Mouse (Mus musculus) ovary, adult 10 weeks (tissue): ENCODE results near the gene H2-DMa. TPM values are rescaled to one million over a fixed set of nuclear protein-coding genes. Genes with fewer than 3 reads are reported as not detected.

ENCODE experiments used
- polyA plus RNA-seq: library from polyadenylated mRNA; stranded (reverse); fragments of 350-450 nt; fragmentation: Illumina TruSeq; extraction: RNeasy Lipid Tissue Mini Kit (QIAGEN cat#74804); gene quantifications from one replicate; pipeline ENCODE4 v1.2.3, GENCODE M21; 2014

H2-DMa gene
- polyA plus RNA-seq: not detected

GRCm38 (mm10) chr17:34119249-34120179 is at the start of gene H2-DMa:
Gene H2-DMa (plus strand): TSS chr17:34119541.

DNA sequence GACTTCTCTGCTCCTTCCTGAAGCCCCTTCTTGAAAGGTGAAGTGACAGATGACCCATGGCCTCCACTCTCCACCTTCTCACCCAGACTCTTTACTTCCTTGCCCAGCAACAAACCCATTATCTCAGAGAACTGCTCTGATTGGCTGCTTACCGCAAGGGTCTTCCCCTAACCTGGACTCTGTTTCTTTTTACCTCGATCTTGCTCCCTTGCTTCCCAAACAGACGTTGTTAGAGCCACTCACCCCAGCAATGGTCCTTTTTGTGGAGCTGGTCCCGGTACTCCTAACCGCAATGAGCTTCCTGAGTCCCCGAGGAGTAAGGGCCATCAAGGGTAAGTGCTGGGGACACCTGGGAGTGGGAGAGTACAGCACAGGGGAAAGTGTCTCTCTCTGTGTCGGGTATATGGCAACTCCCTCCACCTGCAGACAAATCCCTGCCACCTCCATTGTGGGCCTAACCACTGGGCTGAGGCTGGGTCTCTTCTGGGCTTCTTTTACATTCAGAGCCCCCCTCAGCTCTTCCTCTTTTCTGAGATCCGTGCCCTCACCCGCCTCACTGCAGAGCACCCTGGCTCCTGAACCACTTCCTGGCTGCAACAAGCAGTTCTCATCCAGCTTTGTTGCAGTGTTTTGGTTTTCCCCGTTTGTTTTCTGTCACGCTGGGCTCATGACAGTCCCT is 27.0 kb upstream of the H2-DMa start, which contains the start of gene H2-Oa:
Gene H2-Oa (plus strand): TSS at position 144 of the 679 bp plus-strand sequence.

GRCm38 (mm10) chr17:34122188-34122984 is 3.0 kb downstream of the H2-DMa start, which contains the start of gene Brd2:
Gene Brd2 (minus strand): TSS chr17:34122634.

DNA sequence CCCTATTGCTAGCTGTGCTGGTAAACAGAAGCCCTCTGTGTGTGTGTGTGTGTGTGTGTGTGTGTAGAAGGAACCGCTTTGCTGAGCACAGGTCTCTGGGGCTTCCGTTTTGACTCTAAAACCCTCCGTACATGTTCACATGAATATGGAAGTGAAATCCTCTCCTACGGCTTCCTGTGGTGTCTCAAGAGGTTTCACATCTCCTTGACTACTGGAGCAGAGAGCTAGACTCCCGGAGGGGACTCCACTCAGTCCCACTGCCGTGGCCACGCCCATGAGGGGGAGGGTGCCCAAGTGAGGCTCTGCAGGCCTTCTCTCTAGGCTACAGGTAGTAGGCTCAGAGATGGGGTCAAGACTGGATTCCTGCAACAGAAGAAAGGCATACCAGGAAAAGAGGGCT is 23.7 kb downstream of the H2-DMa start, which contains the start of gene H2-DMb2:
Gene H2-DMb2 (plus strand): TSS at position 275 of the 400 bp plus-strand sequence.

DNA sequence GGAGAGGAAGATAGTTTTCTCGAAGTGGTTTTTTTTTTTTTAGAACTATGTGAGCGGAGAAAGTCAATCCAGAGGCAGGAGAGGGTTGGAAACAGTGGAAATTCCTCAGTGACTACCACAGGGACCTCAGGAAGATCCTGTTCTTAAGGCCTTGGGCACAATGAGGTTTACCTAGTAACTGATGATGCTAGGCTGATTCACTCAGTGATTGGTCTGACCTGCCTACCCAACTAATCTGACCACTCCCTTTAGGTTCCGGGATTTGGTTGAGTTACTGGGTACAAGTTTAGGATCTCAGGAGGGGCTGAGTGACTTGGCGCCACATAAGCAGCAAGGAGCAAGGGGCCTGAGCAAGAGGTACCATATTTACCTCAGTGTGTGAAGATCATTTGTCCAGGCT is 33.6 kb downstream of the H2-DMa start, which contains the start of gene H2-DMb1:
Gene H2-DMb1 (plus strand): TSS at position 150 of the 400 bp plus-strand sequence.

DNA sequence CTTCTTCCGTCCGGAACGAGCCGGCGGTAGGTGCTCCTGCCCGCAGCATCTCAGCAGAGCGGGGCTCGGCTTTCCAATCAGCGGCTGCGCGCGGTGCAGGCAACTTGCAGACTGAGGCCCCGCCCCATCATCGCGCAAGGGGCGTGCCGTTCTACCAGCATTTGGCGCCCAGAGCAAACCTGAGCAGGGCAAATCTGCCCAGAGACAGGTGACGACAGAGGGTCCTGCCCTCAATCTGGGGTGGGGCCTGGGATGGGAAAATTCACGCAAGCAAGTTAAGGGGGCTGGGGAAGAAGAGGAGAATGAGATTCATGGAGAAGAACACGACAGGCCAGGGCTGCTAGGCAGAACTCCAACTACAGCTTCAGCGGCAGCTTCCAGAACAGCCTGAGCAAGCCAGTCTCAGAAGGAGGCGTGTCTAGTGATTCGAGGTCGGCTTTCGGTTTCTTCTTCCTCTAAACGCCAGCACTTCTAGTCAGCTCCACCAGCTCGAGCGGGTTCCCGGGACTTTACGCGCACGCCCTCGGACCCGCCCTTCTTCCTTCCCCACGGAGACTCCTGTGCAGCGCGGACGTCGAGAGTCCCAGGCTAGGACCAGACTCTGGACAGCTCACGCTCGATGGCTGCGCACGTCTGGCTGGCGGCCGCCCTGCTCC is 68.0 kb downstream of the H2-DMa start, which contains the start of the genes Tap1 and Psmb9:
Gene Tap1 (plus strand): TSS at position 293 of the 656 bp plus-strand sequence.
Gene Psmb9 (minus strand): TSS at position 504 of the 656 bp plus-strand sequence.

Other genes with a start within 250 kb of the H2-DMa start
- gene Gm7029, start 245.7 kb upstream of the H2-DMa start, polyA plus RNA-seq: not detected
- 4.2 TPM for gene Kifc1, start 228.9 kb upstream of the H2-DMa start, polyA plus RNA-seq
- not detected for gene Platr17, start 214.4 kb upstream of the H2-DMa start, polyA plus RNA-seq
- 6.0 TPM for gene Daxx, start 210.1 kb upstream of the H2-DMa start, polyA plus RNA-seq
- gene Tapbp, start 203.6 kb upstream of the H2-DMa start, polyA plus RNA-seq: 33.7 TPM
- 1.7 TPM for gene Zbtb22, start 203.6 kb upstream of the H2-DMa start, polyA plus RNA-seq
- gene Rgl2, start 190.0 kb upstream of the H2-DMa start, polyA plus RNA-seq: 1.9 TPM
- gene Pfdn6, start 179.2 kb upstream of the H2-DMa start, polyA plus RNA-seq: 15.3 TPM
- 0.74 TPM for gene Wdr46, start 178.9 kb upstream of the H2-DMa start, polyA plus RNA-seq
- gene B3galt4, start 168.1 kb upstream of the H2-DMa start, polyA plus RNA-seq: 0.29 TPM
- 3.7 TPM for gene Vps52, start 163.7 kb upstream of the H2-DMa start, polyA plus RNA-seq
- 24.9 TPM for gene Rps18, start 163.5 kb upstream of the H2-DMa start, polyA plus RNA-seq
- gene H2-K1, start 119.2 kb upstream of the H2-DMa start, polyA plus RNA-seq: 77.3 TPM
- 1.5 TPM for gene Ring1, start 94.9 kb upstream of the H2-DMa start, polyA plus RNA-seq
- not detected for gene H2-Ke6, start 91.5 kb upstream of the H2-DMa start, polyA plus RNA-seq
- gene Slc39a7, start 87.9 kb upstream of the H2-DMa start, polyA plus RNA-seq: 1.2 TPM
- 1.2 TPM for gene Rxrb, start 87.7 kb upstream of the H2-DMa start, polyA plus RNA-seq
- gene Col11a2, start 80.1 kb upstream of the H2-DMa start, polyA plus RNA-seq: not detected
- gene H2-Oa, start 27.2 kb upstream of the H2-DMa start, polyA plus RNA-seq: not detected
- 266 TPM for gene Brd2, start 3.1 kb downstream of the H2-DMa start, polyA plus RNA-seq
- gene H2-DMb2, start 23.8 kb downstream of the H2-DMa start, polyA plus RNA-seq: 1.1 TPM
- 5.0 TPM for gene H2-DMb1, start 33.5 kb downstream of the H2-DMa start, polyA plus RNA-seq
- 2.4 TPM for gene Tap1, start 68.0 kb downstream of the H2-DMa start, polyA plus RNA-seq
- gene Psmb9, start 68.2 kb downstream of the H2-DMa start, polyA plus RNA-seq: 2.2 TPM
- gene Psmb8, start 78.2 kb downstream of the H2-DMa start, polyA plus RNA-seq: 0.83 TPM
- gene Tap2, start 84.0 kb downstream of the H2-DMa start, polyA plus RNA-seq: not detected
- gene H2-Ob, start 119.4 kb downstream of the H2-DMa start, polyA plus RNA-seq: 3.7 TPM
- gene H2-Ab1, start 138.1 kb downstream of the H2-DMa start, polyA plus RNA-seq: 33.0 TPM
- 106 TPM for gene H2-Aa, start 168.3 kb downstream of the H2-DMa start, polyA plus RNA-seq
- gene H2-Eb1, start 186.3 kb downstream of the H2-DMa start, polyA plus RNA-seq: 4.0 TPM
- gene H2-Eb2, start 206.1 kb downstream of the H2-DMa start, polyA plus RNA-seq: 0.17 TPM
- gene Btnl2, start 235.3 kb downstream of the H2-DMa start, polyA plus RNA-seq: 0.97 TPM